Mouse (Mus musculus): ENCODE measurements around the gene Zfp770. TPM values are rescaled to one million over a fixed set of nuclear protein-coding genes. Genes with fewer than 3 reads are reported as not detected.

Zfp770 gene
- total RNA-seq (2023): 9.6 TPM

DNA sequence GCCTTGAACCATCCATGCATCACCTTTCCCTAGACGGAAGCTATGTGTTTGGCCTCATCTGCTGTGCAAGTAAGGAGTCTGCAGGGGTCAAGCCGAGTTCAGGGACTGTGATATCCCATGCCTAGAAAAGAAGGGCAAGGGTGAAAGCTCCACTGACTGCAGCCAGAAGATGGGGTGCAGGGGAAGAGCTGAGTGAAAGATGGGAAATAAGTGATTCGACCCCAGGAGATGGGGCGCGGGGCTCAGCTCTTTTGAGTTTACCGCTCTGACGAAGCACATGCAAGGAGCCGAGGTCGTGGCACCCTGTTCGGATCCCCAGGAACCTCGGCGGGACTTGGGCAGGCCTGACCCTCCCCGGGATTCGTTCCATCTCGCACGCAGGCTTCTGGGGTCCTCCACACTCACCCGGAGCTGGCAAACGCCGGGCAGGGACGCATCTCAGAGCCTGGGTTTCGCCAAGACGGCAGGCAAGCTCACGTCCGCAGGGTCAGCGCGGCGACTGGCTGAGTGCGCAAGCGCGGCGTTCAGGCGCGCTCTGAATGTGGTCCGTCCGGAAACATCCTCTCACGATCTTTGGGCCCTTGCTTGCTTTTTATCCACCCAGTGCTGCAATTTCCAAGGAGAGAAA lies at the start of gene Zfp770:
Zfp770 (minus strand) TSS at position 538 of the 628 bp plus-strand sequence.

DNA sequence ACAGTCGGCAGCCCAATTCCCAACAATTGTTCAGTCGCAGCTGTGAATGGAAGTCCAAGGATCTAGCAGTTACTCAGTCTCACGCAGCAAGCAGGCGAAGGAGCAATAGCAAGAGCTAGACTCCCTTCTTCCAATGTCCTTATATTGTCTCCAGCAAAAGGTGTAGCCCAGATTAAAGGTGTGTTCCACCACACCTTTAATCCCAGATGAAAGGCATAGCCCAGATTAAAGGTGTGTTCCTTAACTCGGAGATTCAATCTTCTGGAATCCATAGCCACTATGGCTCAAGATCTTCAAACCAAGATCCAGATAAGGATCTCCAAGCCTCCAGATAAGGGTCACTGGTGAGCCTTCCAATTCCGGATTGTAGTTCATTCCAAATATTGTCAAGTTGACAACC lies 14.3 kb downstream of the Zfp770 start, which contains the start of gene Aqr:
Aqr (minus strand) TSS at position 101 of the 400 bp plus-strand sequence.

Other genes with a start within 250 kb of the Zfp770 start
- not detected for gene Gjd2, start 187.8 kb downstream of the Zfp770 start, total RNA-seq (2023)
- not detected for gene Actc1, start 147.9 kb downstream of the Zfp770 start, total RNA-seq (2023)
- gene Aqr, start 14.4 kb downstream of the Zfp770 start, total RNA-seq (2023): 102 TPM

Data from CD4-positive naive resting alpha-beta T cell, adult 57 days (primary cell).